Mouse (Mus musculus): ENCODE measurements around the gene Fibp.

Gene Fibp

GRCm38 (mm10) chr19:5460465-5460911 lies at the start of gene Fibp:
Gene Fibp, plus strand, starts transcription at chr19:5460615.
- peak; percentile 88 for DNase-seq (ENCODE audit: low spot score)

DNA sequence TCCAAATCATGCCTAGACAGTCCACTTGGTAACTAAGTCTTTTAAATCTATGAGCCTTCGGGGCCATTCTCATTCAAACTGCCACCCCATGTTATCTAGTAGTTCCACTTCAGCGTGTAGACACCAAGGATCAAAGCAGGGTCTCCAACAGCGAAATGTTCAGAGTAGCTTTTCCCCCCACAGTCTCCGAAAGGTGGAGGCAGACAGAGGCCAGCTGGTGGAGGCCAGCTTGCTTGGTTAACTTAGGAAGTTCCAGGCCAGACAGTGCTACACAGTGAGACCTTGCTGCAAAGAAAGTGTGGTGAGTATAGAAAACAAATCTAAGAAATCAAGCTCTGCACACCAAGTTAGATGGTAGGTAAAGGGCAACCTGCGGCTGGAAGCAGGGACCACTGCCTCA lies 49.8 kb upstream of the Fibp start:
- no peak for DNase-seq (ENCODE audit: low spot score)

DNA sequence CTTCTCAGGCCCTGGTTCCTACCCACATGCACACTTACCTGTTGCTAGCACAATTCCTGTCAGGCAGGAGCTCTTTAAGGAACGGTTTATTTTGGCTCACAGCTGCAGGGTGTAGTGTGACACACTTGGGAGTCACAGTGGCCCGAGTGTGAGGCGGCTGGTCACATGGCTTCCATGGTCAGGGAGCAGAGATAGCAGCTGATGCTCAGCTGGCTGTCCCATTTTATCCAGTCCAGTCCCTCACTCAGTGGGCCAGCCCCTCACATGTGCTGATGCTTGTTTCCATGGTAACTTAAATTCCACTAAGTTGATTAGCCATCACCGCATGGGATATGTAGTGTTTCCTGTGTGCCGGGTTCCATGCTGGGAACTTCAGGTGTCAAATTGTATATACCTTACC lies 48.5 kb upstream of the Fibp start:
- no peak for DNase-seq (ENCODE audit: low spot score)

- no peak for DNase-seq (ENCODE audit: low spot score)
These were observed 46.6 kb upstream of the Fibp start for GRCm38 (mm10) chr19:5413840-5414239.

GRCm38 (mm10) chr19:5414534-5414957 lies 45.9 kb upstream of the Fibp start:
- DNase-seq (ENCODE audit: low spot score) = peak; percentile 68

DNA sequence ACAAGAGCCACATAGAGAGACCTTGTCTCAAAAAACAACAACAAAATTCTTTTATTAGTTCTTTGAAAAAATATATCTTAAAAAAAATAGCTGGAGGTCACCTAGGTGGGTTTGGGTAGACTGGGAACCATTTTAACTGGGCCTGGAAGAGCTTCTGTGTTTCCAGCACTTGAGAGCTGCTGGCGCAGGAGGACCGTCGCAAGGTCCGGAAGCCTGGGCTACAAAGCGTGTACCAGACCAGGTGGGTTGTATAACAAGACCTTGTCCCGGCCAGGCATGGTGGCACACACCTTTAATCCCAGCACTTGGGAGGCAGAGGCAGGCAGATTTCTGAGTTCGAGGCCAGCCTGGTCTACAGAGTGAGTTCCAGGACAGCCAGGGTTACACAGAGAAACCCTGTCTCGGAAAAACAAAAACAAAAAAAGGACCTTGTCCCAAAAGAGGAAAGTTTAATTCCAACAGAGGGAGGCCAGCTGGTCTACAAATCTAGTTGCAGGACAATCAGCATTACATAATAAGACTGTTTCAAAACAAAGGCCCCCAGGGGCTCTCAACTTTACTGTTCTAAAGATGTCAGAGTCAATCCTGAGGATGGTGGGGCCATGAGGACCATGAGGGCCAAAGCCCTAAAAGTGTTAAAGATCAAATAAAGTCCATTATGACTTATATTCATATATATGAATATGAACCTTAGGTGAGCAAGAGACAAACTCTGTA lies 41.5 kb upstream of the Fibp start:
- no peak for DNase-seq (ENCODE audit: low spot score)

GRCm38 (mm10) chr19:5419630-5420029 lies 40.8 kb upstream of the Fibp start:
- DNase-seq (ENCODE audit: low spot score) = no peak

- no peak for DNase-seq (ENCODE audit: low spot score)
These were observed 39.8 kb upstream of the Fibp start for GRCm38 (mm10) chr19:5420579-5420978.

DNA sequence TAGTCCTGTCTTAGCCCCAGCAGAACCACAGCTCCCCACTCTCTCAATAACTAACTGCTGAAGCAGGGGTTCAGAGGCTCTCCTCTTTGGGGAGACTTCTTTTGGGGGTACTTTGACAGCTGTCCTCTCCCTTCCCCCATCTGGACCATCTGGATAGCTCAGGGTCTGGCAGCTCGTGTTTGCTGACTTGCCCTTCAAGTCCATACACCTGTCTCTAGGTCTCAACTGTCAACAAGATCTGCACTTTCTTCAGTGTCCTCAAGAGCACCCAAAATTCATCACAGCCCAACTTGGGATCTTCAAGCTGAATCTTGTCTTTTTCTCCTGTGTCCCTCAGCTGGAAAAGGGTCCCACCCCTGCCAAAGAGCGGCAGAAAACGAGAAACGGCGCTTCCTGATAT lies 38.6 kb upstream of the Fibp start:
- DNase-seq (ENCODE audit: low spot score) = no peak

DNA sequence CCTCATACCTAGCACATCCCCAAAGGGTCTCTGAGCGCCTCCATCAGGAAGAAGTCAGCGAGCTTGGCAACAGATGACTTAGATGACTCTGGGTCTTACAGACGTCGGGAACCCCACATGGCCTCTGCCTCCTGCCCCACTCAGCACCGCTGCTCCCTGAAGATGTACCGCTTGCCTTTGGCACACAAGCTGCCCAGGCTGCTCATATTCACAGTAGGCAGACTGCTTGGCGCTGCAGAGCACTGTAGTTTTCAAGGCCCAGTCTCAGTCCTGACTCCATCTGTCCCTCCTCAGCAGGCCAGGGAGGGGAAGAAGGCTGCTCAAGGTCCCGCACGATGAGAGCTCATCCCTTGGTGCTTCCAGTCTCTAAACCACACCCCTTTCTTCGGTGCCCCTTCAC lies 38.1 kb upstream of the Fibp start:
- no peak for DNase-seq (ENCODE audit: low spot score)

DNA sequence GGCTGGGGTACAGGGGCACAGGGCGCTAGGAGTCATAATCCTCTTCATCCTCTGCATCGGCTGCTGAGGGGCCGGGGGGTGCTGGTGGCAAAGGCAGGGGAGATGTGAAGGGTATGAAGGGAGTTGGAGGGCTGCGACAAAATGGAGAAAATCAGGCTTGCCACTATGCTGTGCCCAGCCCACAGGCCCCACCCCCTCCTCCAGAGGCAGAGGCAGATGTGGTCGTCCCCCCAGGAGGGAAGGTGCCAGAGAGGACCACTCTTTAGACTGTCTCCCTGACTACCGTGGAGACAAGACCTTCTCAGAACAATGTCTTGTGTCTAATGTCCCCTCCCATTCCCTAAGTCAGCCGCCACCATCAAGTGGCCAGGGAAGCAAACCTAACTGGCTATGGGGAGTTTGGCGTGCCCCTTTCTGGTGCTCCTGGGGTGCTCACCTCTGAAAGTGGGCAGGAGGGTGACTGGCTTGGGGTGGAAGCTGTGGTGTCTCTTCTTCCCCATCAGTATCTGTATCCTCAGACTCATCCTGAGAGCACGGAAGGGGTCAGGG lies 37.4 kb upstream of the Fibp start:
- DNase-seq (ENCODE audit: low spot score) = no peak

DNA sequence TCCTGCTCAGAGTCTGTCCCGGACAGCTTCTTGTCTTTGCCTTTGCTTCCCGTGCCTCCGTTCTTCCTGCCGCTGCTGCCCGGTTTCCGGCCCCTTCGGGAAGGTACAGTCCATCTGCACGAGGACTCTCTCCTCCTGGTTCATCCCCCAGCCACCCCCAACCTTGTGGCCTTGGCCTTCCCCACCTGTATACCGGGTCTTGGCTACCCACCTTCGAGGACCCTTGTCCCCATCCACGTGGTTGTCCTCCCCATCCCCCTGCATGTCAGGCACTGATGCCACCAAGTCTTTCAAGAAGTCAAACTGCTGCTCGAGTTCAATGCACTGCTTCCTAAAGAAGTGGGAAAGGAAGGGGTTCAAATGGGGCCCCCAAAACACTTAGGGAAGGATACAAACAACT lies 36.9 kb upstream of the Fibp start:
- DNase-seq (ENCODE audit: low spot score) = no peak

GRCm38 (mm10) chr19:5424092-5424781 lies 36.2 kb upstream of the Fibp start:
- peak; percentile 91 for DNase-seq (ENCODE audit: low spot score)

DNA sequence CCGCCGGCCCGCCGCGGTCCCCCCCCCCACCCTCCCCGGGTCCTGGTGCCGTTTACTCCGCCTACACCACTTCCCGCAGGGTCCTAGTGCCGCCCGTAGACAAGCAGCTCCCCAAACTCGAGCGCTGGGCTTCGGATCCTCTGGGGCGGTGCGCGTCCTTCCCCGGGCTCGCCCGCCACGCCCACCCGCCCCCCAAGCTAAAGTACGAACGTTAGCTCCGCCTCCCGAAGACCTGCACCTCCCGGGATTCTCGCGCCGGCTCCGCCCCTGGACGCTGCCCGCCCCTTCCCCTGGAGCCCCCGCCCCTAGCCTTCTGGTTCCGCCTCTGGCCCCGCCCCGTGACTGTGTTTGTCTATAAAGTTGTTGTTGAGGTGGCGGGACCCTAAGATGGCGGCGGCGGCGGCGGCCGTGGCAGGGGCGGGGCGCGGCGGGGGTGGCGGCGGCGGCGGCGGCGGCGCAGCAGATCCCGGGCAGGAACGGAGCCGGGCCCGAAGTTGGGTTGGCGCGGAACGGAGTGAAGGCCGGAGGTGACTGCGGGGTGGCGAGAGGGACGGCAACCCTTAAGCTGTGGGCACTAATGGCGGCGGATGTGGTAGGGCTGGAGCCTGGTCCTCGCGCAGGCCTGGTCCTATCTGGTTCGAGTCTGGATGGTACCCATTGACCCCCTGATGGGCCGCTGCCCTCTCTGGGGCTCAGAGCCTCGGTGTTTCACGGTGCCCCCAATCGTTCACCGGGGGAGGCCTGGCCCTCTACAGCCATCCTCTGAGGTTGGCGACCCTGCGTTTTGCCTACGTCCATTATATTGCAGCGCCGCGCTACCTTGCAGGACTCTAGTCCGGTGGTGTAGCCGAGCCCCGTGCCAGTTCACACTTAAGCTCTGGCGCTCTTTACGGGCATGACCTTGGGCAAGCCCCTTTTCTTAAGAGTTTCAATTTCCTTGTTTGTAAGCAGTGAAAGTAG lies 35.4 kb upstream of the Fibp start, which contains the start of the genes Drap1 and AI837181:
Gene Drap1, minus strand, starts transcription at position 198 of the 960 bp plus-strand sequence.
Gene AI837181, plus strand, starts transcription at position 363 of the 960 bp plus-strand sequence.
- DNase-seq (ENCODE audit: low spot score) = peak; percentile 90

DNA sequence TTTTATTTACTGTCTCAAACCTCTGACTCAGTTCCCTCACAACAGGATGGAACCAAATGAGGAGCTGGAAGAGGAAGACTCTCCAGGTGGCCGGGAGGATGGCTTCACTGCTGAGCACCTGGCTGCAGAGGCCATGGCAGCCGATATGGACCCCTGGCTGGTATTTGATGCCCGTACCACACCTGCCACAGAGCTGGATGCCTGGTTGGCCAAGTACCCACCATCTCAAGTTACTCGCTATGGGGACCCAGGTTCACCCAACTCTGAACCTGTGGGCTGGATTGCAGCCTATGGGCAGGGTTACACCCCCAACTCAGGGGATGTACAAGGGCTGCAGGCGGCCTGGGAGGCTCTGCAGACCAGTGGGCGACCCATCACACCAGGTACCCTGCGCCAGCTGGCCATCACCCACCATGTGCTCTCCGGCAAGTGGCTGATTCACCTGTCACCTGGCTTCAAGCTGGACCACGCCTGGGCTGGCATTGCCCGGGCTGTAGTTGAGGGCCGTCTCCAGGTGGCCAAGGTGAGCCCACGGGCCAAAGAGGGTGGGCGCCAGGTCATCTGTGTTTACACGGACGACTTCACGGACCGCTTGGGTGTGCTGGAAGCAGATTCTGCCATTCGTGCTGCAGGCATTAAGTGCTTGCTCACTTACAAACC lies 34.4 kb upstream of the Fibp start:
- no peak for DNase-seq (ENCODE audit: low spot score)

DNA sequence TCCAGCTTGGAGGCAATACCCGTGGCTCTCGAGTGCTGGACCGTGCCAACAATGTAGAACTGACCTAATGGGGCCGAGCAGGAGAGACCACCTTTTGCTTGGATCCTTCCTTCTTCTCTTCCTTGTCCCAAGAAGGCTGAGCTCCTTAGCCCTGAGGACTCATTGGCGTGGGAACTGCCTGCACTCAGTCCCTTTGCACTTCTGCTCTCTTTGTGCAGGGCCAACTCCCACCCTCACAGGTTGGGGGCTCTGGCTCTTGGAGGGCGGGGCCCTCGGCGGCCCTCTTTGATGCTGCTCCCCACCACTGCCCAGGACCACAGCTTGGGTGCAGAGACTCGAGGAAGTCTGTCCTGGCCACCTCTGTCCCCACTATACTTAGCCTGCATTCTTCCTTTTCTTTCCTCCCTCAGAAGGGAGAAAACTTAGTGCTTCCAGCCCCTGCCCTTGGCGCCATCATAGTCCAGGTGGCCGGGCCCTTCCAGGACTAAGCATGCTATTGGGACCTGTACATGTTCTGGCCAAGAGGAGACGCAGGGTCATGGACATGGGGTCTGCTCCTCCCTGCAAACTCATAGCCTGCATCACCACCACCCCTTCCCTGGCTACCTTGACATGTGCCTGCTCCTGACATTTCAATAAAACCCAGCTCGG lies 33.6 kb upstream of the Fibp start:
- DNase-seq (ENCODE audit: low spot score) = no peak

- peak; percentile 67 for DNase-seq (ENCODE audit: low spot score)
These were observed 32.3 kb upstream of the Fibp start for GRCm38 (mm10) chr19:5428083-5428482.

GRCm38 (mm10) chr19:5429219-5429618 lies 31.2 kb upstream of the Fibp start:
- no peak for DNase-seq (ENCODE audit: low spot score)

- no peak for DNase-seq (ENCODE audit: low spot score)
These were observed 30.6 kb upstream of the Fibp start for GRCm38 (mm10) chr19:5429806-5430205.

DNA sequence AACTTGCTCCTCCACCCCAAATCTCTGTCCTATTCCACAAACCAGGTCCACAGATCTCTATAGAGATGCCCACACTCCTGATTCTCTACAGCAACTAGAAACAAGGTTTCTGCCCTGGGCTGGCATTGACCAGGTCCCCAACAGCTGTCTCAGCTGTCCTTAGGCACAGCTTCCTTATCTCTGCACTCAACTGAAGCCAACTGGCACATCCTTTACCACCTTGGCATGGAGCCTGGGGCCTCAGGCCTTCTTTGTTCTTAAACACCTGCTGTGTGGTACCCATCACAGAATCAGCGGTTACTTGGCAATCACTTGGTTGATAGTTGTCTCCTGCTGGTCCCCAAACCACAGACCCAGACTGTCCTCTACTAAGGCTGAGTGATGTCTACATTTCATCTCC lies 30.0 kb upstream of the Fibp start:
- DNase-seq (ENCODE audit: low spot score) = no peak

DNA sequence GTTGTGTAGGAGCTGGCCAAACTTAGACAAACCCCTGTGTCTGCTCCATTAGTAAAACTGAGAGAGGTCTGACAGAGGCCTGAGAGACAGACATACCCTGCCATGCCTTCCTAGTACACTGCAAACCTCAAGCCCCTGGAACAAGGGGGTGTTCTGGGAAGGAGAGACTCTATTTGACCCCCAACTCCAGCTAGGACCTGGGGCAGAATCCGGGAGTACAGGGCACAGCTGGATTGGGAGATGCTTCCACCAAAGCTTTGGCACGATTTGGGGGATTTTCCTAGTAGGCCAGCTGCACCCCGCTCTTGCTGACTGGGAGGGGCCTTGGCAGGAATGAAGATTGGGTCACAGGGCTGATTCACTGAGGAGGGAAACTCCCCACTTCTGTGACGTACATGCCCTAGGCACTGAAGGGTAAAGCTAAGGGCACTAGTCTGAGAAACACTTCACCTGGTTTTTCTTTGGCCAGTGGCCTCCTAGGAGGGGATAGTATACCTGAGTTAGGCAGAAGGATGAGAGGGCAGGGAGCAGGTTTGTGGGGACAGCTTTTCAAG lies 28.4 kb upstream of the Fibp start:
- DNase-seq (ENCODE audit: low spot score) = peak; percentile 60

Data from lung, postnatal 25 days (tissue).